Mouse (Mus musculus) liver, adult 2 months (tissue): ENCODE results near the gene Wdr70. TPM values are rescaled to one million over a fixed set of nuclear protein-coding genes. Genes with fewer than 3 reads are reported as not detected.
"Not testable (repeated sequence)": the region's sequence is repeated elsewhere in the genome, so short reads cannot be mapped to it uniquely, and the experiment has no call there.

Experiments used
- DNase-seq: peaks from one replicate; pipeline ENCODE4 v3.0.0-alpha.2; 2011; ENCODE audit warnings: low read depth, low spot score; ENCODE audit errors: extremely low read depth
- H3K27ac ChIP-seq: fragments of 200-500 bp; replicated peaks from 2 replicates; pipeline ENCODE4 v1.5.1; 2012; ENCODE audit warnings: low read depth, mild to moderate bottlenecking, control low read depth, inconsistent platforms, low read length; ENCODE audit not compliant: insufficient read depth
- H3K27me3 ChIP-seq: fragments of 200-500 bp; 2 replicates; pipeline ENCODE4 v1.6.1; 2012; ENCODE audit warnings: mild to moderate bottlenecking, moderate library complexity, low read length, inconsistent platforms; ENCODE audit not compliant: control insufficient read depth, insufficient read depth
- H3K36me3 ChIP-seq: fragments of 200-500 bp; 2 replicates; pipeline ENCODE4 v1.6.1; 2012; ENCODE audit warnings: low read length, inconsistent platforms; ENCODE audit not compliant: control insufficient read depth, insufficient read depth
- H3K4me1 ChIP-seq: fragments of 200-500 bp; 2 replicates; pipeline ENCODE4 v1.6.1; 2011; ENCODE audit warnings: low read length; ENCODE audit not compliant: control insufficient read depth, insufficient read depth
- H3K4me3 ChIP-seq: fragments of 200-500 bp; 2 replicates; pipeline ENCODE4 v1.5.1; 2011; ENCODE audit warnings: low read depth, mild to moderate bottlenecking, control low read depth, low read length, moderate library complexity; ENCODE audit not compliant: insufficient read depth
- H3K79me2 ChIP-seq: fragments of 200-500 bp; 2 replicates; pipeline ENCODE4 v1.6.1; 2012; ENCODE audit warnings: inconsistent platforms, mild to moderate bottlenecking, low read length, moderate library complexity; ENCODE audit not compliant: control insufficient read depth, insufficient read depth
- H3K9ac ChIP-seq: fragments of 200-500 bp; 2 replicates; pipeline ENCODE4 v1.6.1; 2012; ENCODE audit warnings: low read depth, mild to moderate bottlenecking, control low read depth, inconsistent platforms, low read length
- CTCF ChIP-seq: fragments of 200-500 bp; IDR thresholded peaks from 2 replicates; pipeline ENCODE4 v1.5.1; 2011; ENCODE audit warnings: low read depth, low read length, control low read depth
- POLR2A ChIP-seq: fragments of 200-500 bp; IDR thresholded peaks from 2 replicates; pipeline ENCODE4 v1.6.1; 2011; ENCODE audit warnings: low read length, control low read depth; ENCODE audit not compliant: insufficient read depth; ENCODE audit errors: extremely low read depth
- WGBS: fragments of 180-500 bp; shearing (Covaris S2); methylation state at CpG from one replicate; pipeline ENCODE4 v1.1.7; 2018; 5-methylcytosine and 5-hydroxymethylcytosine counted together
- polyA plus RNA-seq: library from polyadenylated mRNA; depleted of rRNA; stranded (reverse); fragments of >200 nt; gene quantifications from 2 replicates; pipeline ENCODE4 v1.2.3, GENCODE M21; 2012
- total RNA-seq: library from RNA; depleted of rRNA; stranded (reverse); fragments of >200 nt; gene quantifications from 2 replicates; pipeline ENCODE4 v1.2.3, GENCODE M21; 2014

Wdr70 gene
- total and polyA plus RNA-seq, 2 experiments = 5.5 to 9.1 TPM

- H3K27ac ChIP-seq = no peak overlapping the region
- 99% methylated on average over 2 of the region's 2 CpGs for WGBS
- no peaks in the 10 kb centered on the region for H3K27me3 ChIP-seq
- H3K36me3 ChIP-seq = peaks cover 10% of the 10 kb centered on the region
- no peak overlapping the region for H3K4me3 ChIP-seq
- no peak for TF ChIP-seq CTCF
- TF ChIP-seq POLR2A = no peak
- H3K79me2 ChIP-seq = no peaks in the 10 kb centered on the region
- peaks cover 2% of the 10 kb centered on the region; the same call in 1 of the 2 replicates for H3K4me1 ChIP-seq
- DNase-seq = no peak
- no peak overlapping the region for H3K9ac ChIP-seq
These were observed 8.3 kb downstream of the Wdr70 start for GRCm38 (mm10) chr15:8090685-8091084.

- Histone ChIP-seq H3K27me3 (no peaks in the 10 kb centered on the region), H3K9ac (no peak overlapping the region), H3K27ac (no peak overlapping the region; the same call in 1 of the 2 replicates), H3K79me2 (no peaks in the 10 kb centered on the region), H3K36me3 (peaks cover 8% of the 10 kb centered on the region), H3K4me1 (peaks cover 2% of the 10 kb centered on the region; the same call in 1 of the 2 replicates), H3K4me3 (no peak overlapping the region)
- TF ChIP-seq POLR2A (no peak), CTCF (no peak)
- WGBS = 16% methylated on average over 3 of the region's 3 CpGs
- peak; percentile 90 for DNase-seq
These were observed 10.3 kb downstream of the Wdr70 start for GRCm38 (mm10) chr15:8088715-8089114.

GRCm38 (mm10) chr15:8087293-8087692, 11.7 kb downstream of the Wdr70 start:
- H3K36me3 ChIP-seq = peaks cover 5% of the 10 kb centered on the region; the same call in 1 of the 2 replicates
- no peak for DNase-seq
- H3K4me3 ChIP-seq = no peak overlapping the region
- H3K4me1 ChIP-seq = peaks cover 2% of the 10 kb centered on the region; the same call in 1 of the 2 replicates
- H3K27me3 ChIP-seq = no peaks in the 10 kb centered on the region
- no peak for TF ChIP-seq CTCF
- TF ChIP-seq POLR2A = no peak
- H3K79me2 ChIP-seq = no peaks in the 10 kb centered on the region
- no peak overlapping the region for H3K27ac ChIP-seq
- WGBS = 99% methylated on average over 4 of the region's 4 CpGs
- H3K9ac ChIP-seq = no peak overlapping the region

- Histone ChIP-seq H3K4me1 (no peaks in the 10 kb centered on the region), H3K79me2 (no peaks in the 10 kb centered on the region), H3K27me3 (no peaks in the 10 kb centered on the region), H3K27ac (no peak overlapping the region), H3K9ac (no peak overlapping the region), H3K36me3 (peaks cover 25% of the 10 kb centered on the region), H3K4me3 (no peak overlapping the region)
- WGBS = 96% methylated on average over 8 of the region's 8 CpGs
- TF ChIP-seq POLR2A (no peak), CTCF (no peak)
- no peak for DNase-seq
These were observed 16.9 kb downstream of the Wdr70 start for GRCm38 (mm10) chr15:8082139-8082538.

GRCm38 (mm10) chr15:8073159-8073558, 25.9 kb downstream of the Wdr70 start:
- not testable (repeated sequence) for H3K27me3 ChIP-seq, H3K4me3 ChIP-seq, DNase-seq, H3K79me2 ChIP-seq, H3K9ac ChIP-seq, H3K4me1 ChIP-seq, H3K27ac ChIP-seq
- peaks cover 13% of the 10 kb centered on the region for H3K36me3 ChIP-seq
- WGBS = 95% methylated on average over 3 of the region's 3 CpGs

GRCm38 (mm10) chr15:8065221-8065620, 33.8 kb downstream of the Wdr70 start:
- Histone ChIP-seq H3K4me1 (no peaks in the 10 kb centered on the region), H3K27me3 (no peaks in the 10 kb centered on the region), H3K9ac (no peak overlapping the region), H3K79me2 (no peaks in the 10 kb centered on the region), H3K36me3 (peaks cover 6% of the 10 kb centered on the region), H3K27ac (no peak overlapping the region), H3K4me3 (no peak overlapping the region)
- no peak for TF ChIP-seq CTCF
- no peak for TF ChIP-seq POLR2A
- no peak for DNase-seq
- WGBS = 78% methylated on average over 6 of the region's 6 CpGs
